ENCODE assay signal across 8 mouse cellular contexts in genomic region chr19:59166311-59166761, GRCm38 (mm10). TPM values are rescaled to one million over a fixed set of nuclear protein-coding genes. Genes with fewer than 3 reads are reported as not detected.
DNase-seq lines count a peak whose midpoint lies in the region; ATAC-seq and TF ChIP-seq lines count a peak whose summit lies in the region.

No protein-coding gene starts in this region.

- H3K4me3 ChIP-seq in lung, adult 2 months (replicated peaks; ENCODE audit: extremely low read depth, low read depth, low read length), result no peak overlapping the region
- H3K4me3 ChIP-seq in hindbrain, embryonic 10.5 days, result peak overlapping the region; percentile 52
- H3K4me3 ChIP-seq in liver, embryonic 14.5 days (ENCODE audit: insufficient read depth in 1 of 2, low read depth in 2 of 2, low read length in 2 of 2), result peak overlapping the region in 1 of 2 experiments; percentile 20; a peak in 1 of 4 replicates
- peak overlapping the region; percentile 23 for H3K4me3 ChIP-seq in small intestine, adult 2 months (ENCODE audit: low read depth, low read length)

- peaks cover 9% of the 10 kb centered on the region; the same call in 1 of the 2 replicates for H3K4me1 ChIP-seq in lung, adult 2 months (ENCODE audit: control insufficient read depth, insufficient read depth, low read length)
- peaks cover 40% of the 10 kb centered on the region for H3K4me1 ChIP-seq in hindbrain, embryonic 10.5 days (replicated peaks)
- no peaks in the 10 kb centered on the region for H3K4me1 ChIP-seq in liver, embryonic 14.5 days (replicated peaks; ENCODE audit: control insufficient read depth in 2 of 2, insufficient read depth in 2 of 2, low read length in 1 of 2)
- H3K4me1 ChIP-seq in small intestine, adult 2 months (ENCODE audit: control insufficient read depth, insufficient read depth, insufficient read length, low read length), result peaks cover 3% of the 10 kb centered on the region; the same call in 1 of the 2 replicates

- peaks cover 100% of the 10 kb centered on the region for H3K27me3 ChIP-seq in hindbrain, embryonic 10.5 days (ENCODE audit: insufficient read depth, poor library complexity, severe bottlenecking)
- peaks cover 90% of the 10 kb centered on the region for H3K27me3 ChIP-seq in liver, embryonic 14.5 days (ENCODE audit: control insufficient read depth, insufficient read depth, low read length)
- peaks cover 85% of the 10 kb centered on the region for H3K27me3 ChIP-seq in small intestine, adult 2 months (ENCODE audit: control insufficient read depth, insufficient read depth, low read length)

- no peak overlapping the region for H3K9ac ChIP-seq in liver, embryonic 14.5 days (replicated peaks)

- H3K9me3 ChIP-seq in hindbrain, embryonic 10.5 days, result no peaks in the 10 kb centered on the region
- H3K9me3 ChIP-seq in liver, embryonic 14.5 days (ENCODE audit: control insufficient read depth, low read length), result no peaks in the 10 kb centered on the region

- peak overlapping the region; percentile 39 for H3K4me2 ChIP-seq in liver, embryonic 14.5 days (ENCODE audit: low read depth)

- H3K27ac ChIP-seq in hindbrain, embryonic 10.5 days, result peak overlapping the region; percentile 73; the same call in 1 of the 2 replicates
- H3K27ac ChIP-seq in liver, embryonic 14.5 days, result no peak overlapping the region
- no peak overlapping the region for H3K27ac ChIP-seq in small intestine, adult 2 months (ENCODE audit: insufficient read depth, low read depth, low read length)

- TF ChIP-seq CTCF in lung, adult 2 months (IDR thresholded peaks at IDR 0.05; ENCODE audit: insufficient read depth, low read length), result no peak
- no peak for TF ChIP-seq CTCF in liver, embryonic 14.5 days (IDR thresholded peaks at IDR 0.05; ENCODE audit: low read depth)
- TF ChIP-seq CTCF in small intestine, adult 2 months (IDR thresholded peaks at IDR 0.05; ENCODE audit: extremely low read depth, insufficient read length, insufficient replicate concordance, low read depth, low read length), result no peak

- DNase-seq in lung, adult 2 months, result peak; percentile 11
- no peak for DNase-seq in lung, postnatal 14 days
- peak; percentile 56 for DNase-seq in embryo, embryonic 10.5 days (ENCODE audit: low spot score)
- peak; percentile 75 for DNase-seq in hindbrain, embryonic 10.5 days (ENCODE audit: low spot score)
- DNase-seq in liver, embryonic 14.5 days (ENCODE audit: low read depth in 3 of 3, low spot score in 3 of 3), result no peak
- DNase-seq in spleen, postnatal 14 days (ENCODE audit: low spot score in 2 of 2), result no peak
- DNase-seq in right cerebral cortex, postnatal 36 days (ENCODE audit: low spot score in 2 of 2), result no peak

- TF ChIP-seq POLR2A in lung, adult 2 months (IDR thresholded peaks at IDR 0.05; ENCODE audit: borderline replicate concordance, extremely low read depth, low read depth, low read length), result no peak
- TF ChIP-seq POLR2A in small intestine, adult 2 months (IDR thresholded peaks at IDR 0.05; ENCODE audit: low read depth, low read length), result no peak

- no peak for ATAC-seq in liver, embryonic 14.5 days (ENCODE audit: insufficient read depth)

- H3K36me3 ChIP-seq in hindbrain, embryonic 10.5 days, result no peaks in the 10 kb centered on the region
- H3K36me3 ChIP-seq in liver, embryonic 14.5 days (replicated peaks; ENCODE audit: control insufficient read depth, insufficient read depth, low read depth), result no peaks in the 10 kb centered on the region
- H3K36me3 ChIP-seq in small intestine, adult 2 months (ENCODE audit: control insufficient read depth, insufficient read depth, low read length), result no peaks in the 10 kb centered on the region

- WGBS in lung, adult 2 months, result 3% methylated on average over 50 of the region's 55 CpGs
- under 1% methylated on average over 55 of the region's 55 CpGs for WGBS in hindbrain, embryonic 10.5 days
- 2% methylated on average over 54 of the region's 55 CpGs for WGBS in liver, embryonic 14.5 days (ENCODE audit: insufficient replicate concordance)
- WGBS in small intestine, adult 2 months, result 1% methylated on average over 54 of the region's 55 CpGs

- no peak for TF ChIP-seq EP300 in liver, embryonic 14.5 days (IDR thresholded peaks at IDR 0.05; ENCODE audit: low read depth)

RNA-seq across cellular contexts. Expression of gene Vax1, which starts 3.5 kb away (rescaled TPM):
- polyA plus RNA-seq in lung, adult 2 months (2012; rRNA removed), result not detected in 2 replicates
- polyA plus RNA-seq in hindbrain, embryonic 10.5 days (2016; fragmentation: Nextera tagmentation; extraction: Ambion mirVana), result 0.25 TPM in 1 of 2 replicates, not detected in the other
- polyA plus RNA-seq in liver, embryonic 14.5 days (2012; rRNA removed), result not detected in 2 replicates
- not detected in 2 replicates for polyA plus RNA-seq in liver, embryonic 14.5 days (2014; fragmentation: Nextera tagmentation; extraction: Ambion mirVana)
- polyA plus RNA-seq in small intestine, adult 2 months (2012; rRNA removed), result not detected in 2 replicates

RNA-seq across cellular contexts. Expression of gene Kcnk18, which starts 52.7 kb away (rescaled TPM):
- polyA plus RNA-seq in lung, adult 2 months (2012; rRNA removed), result not detected in 2 replicates
- not detected in 2 replicates for polyA plus RNA-seq in hindbrain, embryonic 10.5 days (2016; fragmentation: Nextera tagmentation; extraction: Ambion mirVana)
- polyA plus RNA-seq in liver, embryonic 14.5 days (2012; rRNA removed), result not detected in 2 replicates
- not detected in 2 replicates for polyA plus RNA-seq in liver, embryonic 14.5 days (2014; fragmentation: Nextera tagmentation; extraction: Ambion mirVana)
- polyA plus RNA-seq in small intestine, adult 2 months (2012; rRNA removed), result not detected in 2 replicates

Comparison
In these comparisons a context has a peak if more than half of its experiments do, and no peak if none do; other contexts are left out.
1. DNase-seq: peak in lung, adult 2 months (single experiment), embryo, embryonic 10.5 days (single experiment) and hindbrain, embryonic 10.5 days (single experiment); none in lung, postnatal 14 days (single experiment), liver, embryonic 14.5 days (0 of 3), spleen, postnatal 14 days (0 of 2) and right cerebral cortex, postnatal 36 days (0 of 2).